Mouse (Mus musculus): ENCODE results near the gene Ambra1. TPM values are rescaled to one million over a fixed set of nuclear protein-coding genes. Genes with fewer than 3 reads are reported as not detected.

Ambra1 gene
- polyA plus RNA-seq, 1 experiment: 21.1 TPM

GRCm38 (mm10) chr2:91933471-91933870 is 203.5 kb downstream of the Ambra1 start:
- Histone ChIP-seq H3K4me1 (ENCODE audit: control insufficient read depth, insufficient read depth, low read length) (no peaks in the 10 kb centered on the region), H3K27ac (ENCODE audit: control insufficient read depth, insufficient read depth, low read depth, low read length, poor library complexity) (no peak overlapping the region)
- 89% methylated on average over 9 of the region's 9 CpGs for WGBS

GRCm38 (mm10) chr2:91934016-91934415 is 204.1 kb downstream of the Ambra1 start:
- Histone ChIP-seq H3K27ac (ENCODE audit: control insufficient read depth, insufficient read depth, low read depth, low read length, poor library complexity) (no peak overlapping the region), H3K4me3 (replicated peaks; ENCODE audit: control insufficient read depth, low read depth, low read length) (no peak overlapping the region), H3K4me1 (ENCODE audit: control insufficient read depth, insufficient read depth, low read length) (no peaks in the 10 kb centered on the region)
- WGBS: 50% methylated on average over 8 of the region's 8 CpGs
- TF ChIP-seq POLR2A (IDR thresholded peaks at IDR 0.05; ENCODE audit: borderline replicate concordance, control insufficient read depth, low read depth, low read length) (no peak), CTCF (IDR thresholded peaks at IDR 0.05; ENCODE audit: control insufficient read depth, insufficient read depth, low read length) (no peak)

More at GRCm38 (mm10) chr2:91933471-91933870, 203.5 kb downstream of the Ambra1 start:
- no peak overlapping the region for H3K4me3 ChIP-seq (replicated peaks; ENCODE audit: control insufficient read depth, low read depth, low read length)
- no peak for TF ChIP-seq CTCF (IDR thresholded peaks at IDR 0.05; ENCODE audit: control insufficient read depth, insufficient read depth, low read length)
- no peak for TF ChIP-seq POLR2A (IDR thresholded peaks at IDR 0.05; ENCODE audit: borderline replicate concordance, control insufficient read depth, low read depth, low read length)

GRCm38 (mm10) chr2:91934826-91935525 is 205.0 kb downstream of the Ambra1 start:
- no peak for TF ChIP-seq CTCF (IDR thresholded peaks at IDR 0.05; ENCODE audit: control insufficient read depth, insufficient read depth, low read length)
- TF ChIP-seq POLR2A (IDR thresholded peaks at IDR 0.05; ENCODE audit: borderline replicate concordance, control insufficient read depth, low read depth, low read length): no peak
- no peak overlapping the region for H3K27ac ChIP-seq (ENCODE audit: control insufficient read depth, insufficient read depth, low read depth, low read length, poor library complexity)
- WGBS: 86% methylated on average over 9 of the region's 9 CpGs
- H3K4me3 ChIP-seq (replicated peaks; ENCODE audit: control insufficient read depth, low read depth, low read length): no peak overlapping the region
- no peaks in the 10 kb centered on the region for H3K4me1 ChIP-seq (ENCODE audit: control insufficient read depth, insufficient read depth, low read length)

- WGBS: 91% methylated on average over 7 of the region's 7 CpGs
- TF ChIP-seq CTCF (IDR thresholded peaks at IDR 0.05; ENCODE audit: control insufficient read depth, insufficient read depth, low read length) (no peak), POLR2A (IDR thresholded peaks at IDR 0.05; ENCODE audit: borderline replicate concordance, control insufficient read depth, low read depth, low read length) (no peak)
- Histone ChIP-seq H3K4me3 (replicated peaks; ENCODE audit: control insufficient read depth, low read depth, low read length) (no peak overlapping the region), H3K4me1 (ENCODE audit: control insufficient read depth, insufficient read depth, low read length) (no peaks in the 10 kb centered on the region), H3K27ac (ENCODE audit: control insufficient read depth, insufficient read depth, low read depth, low read length, poor library complexity) (no peak overlapping the region)
These were observed 206.2 kb downstream of the Ambra1 start for GRCm38 (mm10) chr2:91936154-91936553.

- H3K27ac ChIP-seq (ENCODE audit: control insufficient read depth, insufficient read depth, low read depth, low read length, poor library complexity): no peak overlapping the region
- H3K4me3 ChIP-seq (replicated peaks; ENCODE audit: control insufficient read depth, low read depth, low read length): no peak overlapping the region
- no peaks in the 10 kb centered on the region for H3K4me1 ChIP-seq (ENCODE audit: control insufficient read depth, insufficient read depth, low read length)
- 89% methylated on average over 15 of the region's 15 CpGs for WGBS
- TF ChIP-seq POLR2A (IDR thresholded peaks at IDR 0.05; ENCODE audit: borderline replicate concordance, control insufficient read depth, low read depth, low read length): no peak
These were observed 209.5 kb downstream of the Ambra1 start for GRCm38 (mm10) chr2:91939303-91939935.

GRCm38 (mm10) chr2:91942356-91942755 is 212.4 kb downstream of the Ambra1 start:
- no peak overlapping the region for H3K4me3 ChIP-seq (replicated peaks; ENCODE audit: control insufficient read depth, low read depth, low read length)
- H3K4me1 ChIP-seq (ENCODE audit: control insufficient read depth, insufficient read depth, low read length): peaks cover 3% of the 10 kb centered on the region; the same call in 1 of the 2 replicates
- 85% methylated on average over 6 of the region's 6 CpGs for WGBS
- TF ChIP-seq CTCF (IDR thresholded peaks at IDR 0.05; ENCODE audit: control insufficient read depth, insufficient read depth, low read length): peak; percentile 29; the same call in 1 of the 2 replicates
- TF ChIP-seq POLR2A (IDR thresholded peaks at IDR 0.05; ENCODE audit: borderline replicate concordance, control insufficient read depth, low read depth, low read length): no peak
- no peak overlapping the region for H3K27ac ChIP-seq (ENCODE audit: control insufficient read depth, insufficient read depth, low read depth, low read length, poor library complexity)

- H3K27ac ChIP-seq (ENCODE audit: control insufficient read depth, insufficient read depth, low read depth, low read length, poor library complexity): no peak overlapping the region
- 42% methylated on average over 13 of the region's 13 CpGs for WGBS
- no peak overlapping the region for H3K4me3 ChIP-seq (replicated peaks; ENCODE audit: control insufficient read depth, low read depth, low read length)
- peaks cover 13% of the 10 kb centered on the region for H3K4me1 ChIP-seq (ENCODE audit: control insufficient read depth, insufficient read depth, low read length)
- TF ChIP-seq POLR2A (IDR thresholded peaks at IDR 0.05; ENCODE audit: borderline replicate concordance, control insufficient read depth, low read depth, low read length) (no peak), CTCF (IDR thresholded peaks at IDR 0.05; ENCODE audit: control insufficient read depth, insufficient read depth, low read length) (peak; percentile 99)
These were observed 214.4 kb downstream of the Ambra1 start for GRCm38 (mm10) chr2:91944170-91944950.

GRCm38 (mm10) chr2:91945483-91945882 is 215.5 kb downstream of the Ambra1 start, which contains the start of gene Gm9821:
Gene Gm9821 (plus strand): TSS chr2:91945703.
- Histone ChIP-seq H3K27ac (ENCODE audit: control insufficient read depth, insufficient read depth, low read depth, low read length, poor library complexity) (no peak within 1 kb of the TSS), H3K4me3 (replicated peaks; ENCODE audit: control insufficient read depth, low read depth, low read length) (no peak within 1 kb of the TSS), H3K4me1 (ENCODE audit: control insufficient read depth, insufficient read depth, low read length) (peaks cover 13% of the 10 kb centered on the region)
- TF ChIP-seq CTCF (IDR thresholded peaks at IDR 0.05; ENCODE audit: control insufficient read depth, insufficient read depth, low read length) (no peak), POLR2A (IDR thresholded peaks at IDR 0.05; ENCODE audit: borderline replicate concordance, control insufficient read depth, low read depth, low read length) (no peak)
- WGBS: 87% methylated on average over 18 of the region's 18 CpGs

All from bone marrow, adult 2 months (tissue).